Mouse (Mus musculus) R1 (cell line): ENCODE results near the gene Bmx.

Experiments
- DNase-seq: peaks from one replicate; pipeline ENCODE4 v3.0.0-alpha.2; 2018; ENCODE audit warnings: low read depth, low spot score

Gene Bmx

GRCm38 (mm10) chrX:164258057-164258456, at the start of gene Bmx:
Gene Bmx (minus strand): TSS chrX:164258193.
- DNase-seq: no peak

- no peak for DNase-seq
These were observed 48.3 kb upstream of the Bmx start for GRCm38 (mm10) chrX:164306250-164306649.

- DNase-seq: no peak
These were observed 33.2 kb upstream of the Bmx start for GRCm38 (mm10) chrX:164291147-164291546.

GRCm38 (mm10) chrX:164287077-164287476, 29.1 kb upstream of the Bmx start:
- peak; percentile 43 for DNase-seq

- DNase-seq: no peak
These were observed 25.8 kb upstream of the Bmx start for GRCm38 (mm10) chrX:164283808-164284207.

GRCm38 (mm10) chrX:164280918-164281647, 23.1 kb upstream of the Bmx start:
- no peak for DNase-seq

GRCm38 (mm10) chrX:164275536-164275935, 17.5 kb upstream of the Bmx start:
- DNase-seq: no peak

GRCm38 (mm10) chrX:164270603-164271002, 12.6 kb upstream of the Bmx start:
- DNase-seq: no peak

- DNase-seq: peak; percentile 94
These were observed 11.3 kb upstream of the Bmx start, which contains the start of gene Pir for GRCm38 (mm10) chrX:164269285-164269761. Gene Pir (plus strand): TSS chrX:164269371.

- DNase-seq: no peak
These were observed 6.9 kb upstream of the Bmx start for GRCm38 (mm10) chrX:164264861-164265260.

GRCm38 (mm10) chrX:164262286-164262685, 4.3 kb upstream of the Bmx start:
- peak; percentile 61 for DNase-seq

GRCm38 (mm10) chrX:164258662-164259061, 669 bp upstream of the Bmx start:
- DNase-seq: no peak

GRCm38 (mm10) chrX:164256527-164256926, 1.5 kb downstream of the Bmx start:
- DNase-seq: no peak

- DNase-seq: no peak
These were observed 11.3 kb downstream of the Bmx start for GRCm38 (mm10) chrX:164246722-164247121.

GRCm38 (mm10) chrX:164245714-164246113, 12.3 kb downstream of the Bmx start:
- peak; percentile 13 for DNase-seq

GRCm38 (mm10) chrX:164233380-164233779, 24.6 kb downstream of the Bmx start:
- DNase-seq: peak; percentile 1

- peak; percentile 31 for DNase-seq
These were observed 36.0 kb downstream of the Bmx start for GRCm38 (mm10) chrX:164221989-164222388.

GRCm38 (mm10) chrX:164200547-164200946, 57.4 kb downstream of the Bmx start:
- DNase-seq: no peak

- DNase-seq: no peak
These were observed 60.3 kb downstream of the Bmx start for GRCm38 (mm10) chrX:164197679-164198078.

GRCm38 (mm10) chrX:164189880-164190279, 68.1 kb downstream of the Bmx start:
- no peak for DNase-seq

GRCm38 (mm10) chrX:164183844-164184243, 74.1 kb downstream of the Bmx start:
- peak; percentile 60 for DNase-seq

- DNase-seq: peak; percentile 32
These were observed 78.2 kb downstream of the Bmx start for GRCm38 (mm10) chrX:164179746-164180145.

- DNase-seq: no peak
These were observed 79.1 kb downstream of the Bmx start for GRCm38 (mm10) chrX:164178856-164179255.
